Mouse (Mus musculus): ENCODE measurements at regions not wholly inside any gene's neighbourhood (a gene's known extent, or its start where the extent isn't known, plus 50 kb on each side); places are given as distances from the start of the nearest gene placed in this dataset.
A peak's percentile ranks its signal among the peaks of the same experiment; 100 is the strongest.

- peak; percentile 84 to 88 for DNase-seq (ENCODE audit: low spot score in 2 of 2)
These were observed 54.1 kb upstream of the Rell1 start for GRCm38 (mm10) chr5:64022633-64023323.

- DNase-seq (ENCODE audit: low spot score in 2 of 2), result no peak
These were observed 54.6 kb upstream of the Rell1 start for GRCm38 (mm10) chr5:64023324-64023650.

GRCm38 (mm10) chr5:64024420-64024819 is 55.7 kb upstream of the Rell1 start:
- no peak for DNase-seq (ENCODE audit: low spot score in 2 of 2)

GRCm38 (mm10) chr5:64027733-64028132 is 59.0 kb upstream of the Rell1 start:
- no peak for DNase-seq (ENCODE audit: low spot score in 2 of 2)

GRCm38 (mm10) chr5:64029622-64030145 is 61.0 kb upstream of the Rell1 start:
- no peak for DNase-seq (ENCODE audit: low spot score in 2 of 2)

GRCm38 (mm10) chr5:64030281-64030960 is 61.7 kb upstream of the Rell1 start:
- DNase-seq (ENCODE audit: low spot score in 2 of 2), result no peak

- DNase-seq (ENCODE audit: low spot score in 2 of 2), result no peak
These were observed 54.4 kb upstream of the Pgm2 start for GRCm38 (mm10) chr5:64038394-64038793.

GRCm38 (mm10) chr5:64040676-64041075 is 52.1 kb upstream of the Pgm2 start:
- DNase-seq (ENCODE audit: low spot score in 2 of 2), result no peak
